9 mouse cellular contexts compared by ENCODE assay signal in genomic region chr4:128670566-128671191, GRCm38 (mm10). TPM values are rescaled to one million over a fixed set of nuclear protein-coding genes. Genes with fewer than 3 reads are reported as not detected.
DNase-seq lines count a peak whose midpoint lies in the region; ATAC-seq and TF ChIP-seq lines count a peak whose summit lies in the region.
"Had no signal": no experiment of that assay in that cellular context is flagged by ENCODE, and none has a peak within 500 bp of the region (broad histone marks: within the 10 kb centered on the region; RNA-seq: fewer than 3 reads in every experiment).

No protein-coding gene starts in this region.

- H3K36me3 ChIP-seq in kidney, adult 2 months (ENCODE audit: control insufficient read depth, insufficient read depth, low read length) = no peaks in the 10 kb centered on the region
- H3K36me3 ChIP-seq in liver, embryonic 15.5 days (replicated peaks) = no peaks in the 10 kb centered on the region

- WGBS in kidney, adult 2 months = 22% methylated on average over 11 of the region's 11 CpGs
- 39% methylated on average over 11 of the region's 11 CpGs for WGBS in liver, embryonic 15.5 days (ENCODE audit: insufficient replicate concordance)

- H3K9me3 ChIP-seq in liver, embryonic 15.5 days (replicated peaks) = no peaks in the 10 kb centered on the region

- intact Hi-C loops in heart, postnatal 14 days (cut with DNase I) = no loop called here

- peak overlapping the region; percentile 23 for H3K4me2 ChIP-seq in liver, embryonic 15.5 days

- no peak for TF ChIP-seq CTCF in kidney, adult 2 months (conservative IDR thresholded peaks at IDR 0.05; ENCODE audit: insufficient read depth, insufficient read length, low read depth, low read length)

- no peak overlapping the region for H3K9ac ChIP-seq in liver, embryonic 15.5 days

- peak; percentile 24 for DNase-seq in heart, adult 8-10 months (ENCODE audit: low spot score)
- DNase-seq in heart, postnatal 14 days = no peak
- peak; percentile 56 for DNase-seq in embryo, embryonic 9.5 days (ENCODE audit: extremely low spot score)
- peak; percentile 65 for DNase-seq in kidney, adult 2 months
- no peak for DNase-seq in frontal cortex, postnatal 25 days (ENCODE audit: low spot score in 2 of 2)
- no peak for DNase-seq in right cerebral cortex, postnatal 4 days
- no peak for DNase-seq in right cerebral cortex, adult 18-20 months

- peak overlapping the region; percentile 10; the same call in 1 of the 2 replicates for H3K27ac ChIP-seq in kidney, adult 2 months (ENCODE audit: insufficient read depth, low read depth, low read length)
- H3K27ac ChIP-seq in liver, embryonic 15.5 days (replicated peaks) = peak overlapping the region; percentile 29; the same call in 1 of the 2 replicates

- ATAC-seq in liver, embryonic 15.5 days (ENCODE audit: insufficient read depth) = no peak

- TF ChIP-seq POLR2A in kidney, adult 2 months (IDR thresholded peaks at IDR 0.05; ENCODE audit: low read depth, low read length) = no peak

- peak overlapping the region; percentile 2; the same call in 1 of the 2 replicates for H3K4me3 ChIP-seq in kidney, adult 2 months (ENCODE audit: insufficient read depth, low read depth, low read length)
- no peak overlapping the region for H3K4me3 ChIP-seq in liver, embryonic 15.5 days (replicated peaks)

- H3K27me3 ChIP-seq in kidney, adult 2 months (replicated peaks; ENCODE audit: control insufficient read depth, insufficient read depth, low read length) = no peaks in the 10 kb centered on the region
- no peaks in the 10 kb centered on the region for H3K27me3 ChIP-seq in liver, embryonic 15.5 days

- peaks cover 11% of the 10 kb centered on the region for H3K4me1 ChIP-seq in kidney, adult 2 months (ENCODE audit: control insufficient read depth, insufficient read depth, low read length)
- H3K4me1 ChIP-seq in liver, embryonic 15.5 days (replicated peaks) = peaks cover 36% of the 10 kb centered on the region

RNA-seq across cellular contexts. Expression of gene Phc2, which starts 16.2 kb away (rescaled TPM):
- total RNA-seq in heart, adult 8-10 months (2022) = 10 to 100 TPM; 26.8 to 38.7 (median 30.2) TPM
- 10 to 100 TPM; 51.0 to 55.5 TPM for total RNA-seq in heart, postnatal 14 days (2021)
- 64.6 and 69.5 TPM in 2 replicates for polyA plus RNA-seq in kidney, adult 2 months (2012; rRNA removed)
- 14.3 and 15.0 TPM in 2 replicates for polyA plus RNA-seq in liver, embryonic 15.5 days (2015; fragmentation: Nextera tagmentation; extraction: Ambion mirVana)

RNA-seq across cellular contexts. Expression of gene Tlr12, which starts 52.3 kb away (rescaled TPM):
- under 1 TPM in 2 of 4 experiments, not detected in 2; 0.28 to 0.29 TPM for total RNA-seq in heart, adult 8-10 months (2022)
- total RNA-seq in heart, postnatal 14 days (2021) = under 1 TPM in 1 of 2 experiments, not detected in 1; 0.76 TPM
- 14.3 and 16.1 TPM in 2 replicates for polyA plus RNA-seq in kidney, adult 2 months (2012; rRNA removed)
- 1.2 and 1.9 TPM in 2 replicates for polyA plus RNA-seq in liver, embryonic 15.5 days (2015; fragmentation: Nextera tagmentation; extraction: Ambion mirVana)
- total RNA-seq: gastrocnemius, adult 18-20 months had no signal

Comparison
In these comparisons a context has a peak if more than half of its experiments do, and no peak if none do; other contexts are left out.
1. DNase-seq: peak in heart, adult 8-10 months (single experiment), embryo, embryonic 9.5 days (single experiment) and kidney, adult 2 months (single experiment); none in heart, postnatal 14 days (0 of 2), frontal cortex, postnatal 25 days (0 of 2), right cerebral cortex, postnatal 4 days (single experiment) and right cerebral cortex, adult 18-20 months (single experiment).